Mouse (Mus musculus) limb, embryonic 14.5 days (tissue): ENCODE results near the gene Srrm4. TPM values are rescaled to one million over a fixed set of nuclear protein-coding genes. Genes with fewer than 3 reads are reported as not detected.

Source experiments
- ATAC-seq: fragments of 200-750 bp; cut with Nextera tagmentation; 2 replicates; pipeline ENCODE4 v1.8.0; 2017; ENCODE audit warnings: low read depth, moderate number of reproducible peaks, moderate TSS enrichment; ENCODE audit not compliant: low FRiP score
- DNase-seq: peaks from one replicate; pipeline ENCODE4 v3.0.0-alpha.2; 2015; ENCODE audit warnings: low spot score
- H3K27ac ChIP-seq: fragments of 300-500 bp; sonication (generic); replicated peaks from 2 replicates; pipeline ENCODE4 v1.5.1; 2014; ENCODE audit warnings: low read depth, mild to moderate bottlenecking, low read length, moderate library complexity, mixed read lengths
- H3K27me3 ChIP-seq: fragments of 300-500 bp; sonication (generic); 2 replicates; pipeline ENCODE4 v1.6.1; 2014; ENCODE audit warnings: low read length, mixed read lengths; ENCODE audit not compliant: control insufficient read depth, insufficient read depth
- H3K36me3 ChIP-seq: fragments of 300-500 bp; sonication (generic); 2 replicates; pipeline ENCODE4 v1.6.1; 2014; ENCODE audit warnings: mild to moderate bottlenecking, low read length, moderate library complexity, mixed read lengths; ENCODE audit not compliant: control insufficient read depth, insufficient read depth
- H3K4me1 ChIP-seq: fragments of 300-500 bp; sonication (generic); 2 replicates; pipeline ENCODE4 v1.6.1; 2014; ENCODE audit warnings: antibody characterized with exemption, low read length, mixed read lengths; ENCODE audit not compliant: control insufficient read depth, insufficient read depth
- H3K4me2 ChIP-seq: fragments of 300-500 bp; sonication (generic); replicated peaks from 2 replicates; pipeline ENCODE4 v1.6.1; 2014; ENCODE audit warnings: low read depth, mild to moderate bottlenecking, low read length, moderate library complexity; ENCODE audit not compliant: severe bottlenecking
- H3K4me3 ChIP-seq: fragments of 300-500 bp; sonication (generic); replicated peaks from 2 replicates; pipeline ENCODE4 v1.5.1; 2014; ENCODE audit warnings: low read length
- H3K9ac ChIP-seq: fragments of 300-500 bp; sonication (generic); 2 replicates; pipeline ENCODE4 v1.6.1; 2014; ENCODE audit warnings: mild to moderate bottlenecking, low read depth, low read length, moderate library complexity; ENCODE audit not compliant: severe bottlenecking
- H3K9me3 ChIP-seq: fragments of 300-500 bp; sonication (generic); 2 replicates; pipeline ENCODE4 v1.6.1; 2016; ENCODE audit warnings: low read length; ENCODE audit not compliant: control insufficient read depth
- POLR2A ChIP-seq: fragments of 200-500 bp; IDR thresholded peaks from 2 replicates; pipeline ENCODE4 v1.8.0; 2012; ENCODE audit warnings: inconsistent platforms, mild to moderate bottlenecking, moderate library complexity, borderline replicate concordance; ENCODE audit not compliant: insufficient read depth, insufficient read length; ENCODE audit errors: extremely low read depth
- WGBS: fragments of 180-500 bp; shearing (Covaris S2); extraction: QIAGEN DNeasy Blood & Tissue Kit; methylation state at CpG from one replicate; pipeline ENCODE4 v1.1.7; 2014; 5-methylcytosine and 5-hydroxymethylcytosine counted together
- polyA plus RNA-seq, 2 experiments: library from polyadenylated mRNA; depleted of rRNA in 1 of 2; stranded (reverse) in 1 of 2; unstranded in 1 of 2; fragments of >200 nt; fragmentation: Nextera tagmentation in 1 of 2; extraction: Ambion mirVana in 1 of 2; gene quantifications; 2 replicates each; pipeline versions ENCODE4 v1.2.1 to v1.2.3; 2012 to 2014

Srrm4 gene
- polyA plus RNA-seq, 2 experiments, result 0.44 to 0.80 TPM

GRCm38 (mm10) chr5:116420213-116420612 is 171.4 kb downstream of the Srrm4 start:
- Histone ChIP-seq H3K27ac (0 out of 2 replicates have a peak overlapping the region, but pooled peaks have one; percentile 21), H3K9me3 (no peaks in the 10 kb centered on the region), H3K4me2 (peak overlapping the region; percentile 22), H3K36me3 (no peaks in the 10 kb centered on the region), H3K9ac (no peak overlapping the region), H3K4me3 (no peak overlapping the region), H3K27me3 (no peaks in the 10 kb centered on the region), H3K4me1 (peaks cover 41% of the 10 kb centered on the region)
- ATAC-seq (no peak), DNase-seq (no peak)
- TF ChIP-seq POLR2A, result no peak
- 100% methylated on average over 1 of the region's 1 CpGs for WGBS

- 53% methylated on average over 6 of the region's 6 CpGs for WGBS
- H3K4me2 ChIP-seq, result no peak overlapping the region
- no peak overlapping the region for H3K9ac ChIP-seq
- H3K36me3 ChIP-seq, result no peaks in the 10 kb centered on the region
- no peak for ATAC-seq
- no peak overlapping the region for H3K4me3 ChIP-seq
- H3K27me3 ChIP-seq, result no peaks in the 10 kb centered on the region
- no peak for TF ChIP-seq POLR2A
- H3K27ac ChIP-seq, result no peak overlapping the region
- no peak for DNase-seq
- no peaks in the 10 kb centered on the region for H3K9me3 ChIP-seq
- H3K4me1 ChIP-seq, result peaks cover 39% of the 10 kb centered on the region
These were observed 172.1 kb downstream of the Srrm4 start for GRCm38 (mm10) chr5:116419322-116420045.

DNA sequence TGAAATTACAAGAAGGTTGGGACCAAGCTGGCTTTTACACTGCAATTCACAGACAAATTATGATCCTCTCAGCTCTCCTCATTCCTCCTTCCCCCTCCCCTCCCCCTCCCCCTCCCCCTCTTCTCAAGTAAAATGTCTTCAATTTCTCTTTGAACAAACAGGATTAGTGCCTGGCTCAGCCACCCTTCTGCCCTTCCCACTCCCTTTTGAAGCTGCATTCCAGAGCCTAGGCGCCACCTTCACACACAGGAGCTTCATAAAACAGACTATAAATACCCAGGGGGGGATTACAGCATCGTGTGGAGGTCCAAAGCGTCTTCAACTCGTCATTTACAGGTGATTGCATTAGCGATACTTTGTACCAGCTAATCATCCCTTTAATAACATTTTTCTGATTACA is 175.4 kb downstream of the Srrm4 start:
- Histone ChIP-seq H3K9ac (no peak overlapping the region), H3K4me1 (peaks cover 27% of the 10 kb centered on the region), H3K4me2 (no peak overlapping the region), H3K27ac (no peak overlapping the region), H3K27me3 (no peaks in the 10 kb centered on the region), H3K36me3 (no peaks in the 10 kb centered on the region), H3K9me3 (no peaks in the 10 kb centered on the region), H3K4me3 (no peak overlapping the region)
- 6% methylated on average over 5 of the region's 5 CpGs for WGBS
- no peak for TF ChIP-seq POLR2A
- ATAC-seq (no peak), DNase-seq (peak; percentile 17)

- no peak overlapping the region for H3K27ac ChIP-seq
- 12% methylated on average over 16 of the region's 16 CpGs for WGBS
- H3K9me3 ChIP-seq, result no peaks in the 10 kb centered on the region
- no peak overlapping the region for H3K4me3 ChIP-seq
- DNase-seq (peak; percentile 49), ATAC-seq (no peak)
- no peak for TF ChIP-seq POLR2A
- H3K4me2 ChIP-seq, result no peak overlapping the region
- H3K9ac ChIP-seq, result no peak overlapping the region
- H3K36me3 ChIP-seq, result no peaks in the 10 kb centered on the region
- no peaks in the 10 kb centered on the region for H3K27me3 ChIP-seq
- peaks cover 18% of the 10 kb centered on the region for H3K4me1 ChIP-seq
These were observed 181.7 kb downstream of the Srrm4 start for GRCm38 (mm10) chr5:116409689-116410590.

DNA sequence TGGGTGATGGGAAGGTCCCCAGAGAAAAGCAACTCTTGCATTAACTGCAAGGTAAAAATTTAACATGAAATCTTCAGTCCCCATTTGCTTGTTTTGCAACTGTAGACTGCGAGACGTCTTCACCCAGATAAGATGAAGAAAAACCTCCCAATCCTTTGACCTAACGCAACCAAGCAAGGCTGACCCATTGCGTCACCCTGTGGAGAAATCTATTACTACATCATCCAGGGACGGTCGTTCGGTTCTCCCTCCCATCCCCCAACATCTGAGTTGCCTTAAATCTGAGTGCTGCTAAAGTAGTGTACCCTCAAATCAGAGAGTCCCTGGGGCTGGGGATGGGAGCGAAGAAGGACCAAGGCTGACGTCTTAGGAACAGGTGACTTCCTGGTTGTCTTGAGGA is 182.7 kb downstream of the Srrm4 start:
- ATAC-seq (no peak), DNase-seq (no peak)
- Histone ChIP-seq H3K4me1 (peaks cover 18% of the 10 kb centered on the region), H3K9ac (no peak overlapping the region), H3K4me3 (no peak overlapping the region), H3K36me3 (no peaks in the 10 kb centered on the region), H3K27me3 (no peaks in the 10 kb centered on the region), H3K9me3 (no peaks in the 10 kb centered on the region), H3K4me2 (no peak overlapping the region), H3K27ac (no peak overlapping the region)
- WGBS, result 70% methylated on average over 9 of the region's 9 CpGs
- TF ChIP-seq POLR2A, result no peak
